Mouse (Mus musculus) heart, postnatal 0 days (tissue): ENCODE data around the gene Sucla2.

Source experiments
- CTCF ChIP-seq: IDR thresholded peaks from 2 replicates; pipeline ENCODE4 v1.5.1; 2016; ENCODE audit warnings: antibody characterized with exemption, control low read depth, low read depth
- EP300 ChIP-seq: IDR thresholded peaks from 2 replicates; pipeline ENCODE4 v1.6.1; 2016; ENCODE audit warnings: antibody characterized with exemption, low read depth

DNA sequence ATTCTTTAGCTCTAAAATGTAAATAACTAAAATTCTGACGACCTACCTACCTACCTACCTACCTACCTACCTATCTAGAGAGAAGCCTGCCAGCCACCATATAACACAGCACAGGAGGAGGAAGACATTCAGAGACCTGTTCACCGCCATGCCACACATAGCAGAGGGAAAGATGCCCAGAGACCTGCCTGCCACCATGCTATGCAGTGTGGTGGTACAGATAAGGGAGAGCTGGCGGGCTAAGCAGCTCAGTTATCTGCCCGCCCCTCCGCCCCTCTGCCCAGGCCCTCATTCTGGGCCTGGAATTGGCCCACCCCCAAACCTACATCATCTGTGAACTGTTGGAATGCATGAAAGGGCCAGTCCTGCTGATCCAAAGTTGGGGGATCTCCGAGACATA, 31.0 kb upstream of the Sucla2 start:
- TF ChIP-seq EP300 (no peak), CTCF (no peak)
